In genomic region chr10:127288328-127288799, GRCm38 (mm10) we compare ENCODE assay signal across 8 mouse cellular contexts. TPM values are rescaled to one million over a fixed set of nuclear protein-coding genes. Genes with fewer than 3 reads are reported as not detected.
DNase-seq lines count a peak whose midpoint lies in the region; ATAC-seq and TF ChIP-seq lines count a peak whose summit lies in the region.

No protein-coding gene starts in this region.

- peaks cover 41% of the 10 kb centered on the region for H3K79me2 ChIP-seq in CH12.LX (replicated peaks; ENCODE audit: control insufficient read depth, extremely low read depth, insufficient read depth, poor library complexity, severe bottlenecking)

- in situ Hi-C loops in CH12.LX (cut with MboI; ENCODE audit: low pct_ligation_motif_present, low pct_unique_long_range_greater_than_20kb, low sequenced_read_pairs): no loop called here

- no peaks in the 10 kb centered on the region for H3K27me3 ChIP-seq in CH12.LX (replicated peaks)
- H3K27me3 ChIP-seq in liver, embryonic 12.5 days (replicated peaks): no peaks in the 10 kb centered on the region
- H3K27me3 ChIP-seq in neural tube, embryonic 12.5 days (replicated peaks): no peaks in the 10 kb centered on the region

- intact Hi-C loops in gastrocnemius, postnatal 14 days (cut with DNase I; ENCODE audit: low total_unique reads): no loop called here
- intact Hi-C loops in gastrocnemius, postnatal 36 days (cut with DNase I): no loop called here
- intact Hi-C loops in heart, postnatal 25 days (cut with DNase I): no loop called here

- peaks cover 16 to 36% of the 10 kb centered on the region in 2 experiments for H3K4me1 ChIP-seq in CH12.LX (ENCODE audit: control insufficient read depth in 1 of 2, insufficient read depth in 2 of 2)
- H3K4me1 ChIP-seq in liver, embryonic 12.5 days: peaks cover 64% of the 10 kb centered on the region
- peaks cover 56% of the 10 kb centered on the region for H3K4me1 ChIP-seq in neural tube, embryonic 12.5 days

- TF ChIP-seq EP300 in CH12.LX (IDR thresholded peaks at IDR 0.05; ENCODE audit: low read length): no peak

- 2% methylated on average over 16 of the region's 28 CpGs for WGBS in liver, embryonic 12.5 days (ENCODE audit: insufficient replicate concordance)
- 2% methylated on average over 25 of the region's 28 CpGs for WGBS in neural tube, embryonic 12.5 days

- TF ChIP-seq CTCF in CH12.LX (conservative IDR thresholded peaks at IDR 0.05 in 1 of 2, IDR thresholded peaks at IDR 0.05 in 1 of 2; ENCODE audit: low read depth in 2 of 2, low read length in 2 of 2): no peak

- peak; percentile 53 for DNase-seq in gastrocnemius, postnatal 14 days
- no peak for DNase-seq in gastrocnemius, postnatal 36 days
- DNase-seq in CH12.LX (ENCODE audit: extremely low read depth): peak; percentile 51
- DNase-seq in embryo, embryonic 10.5 days (ENCODE audit: low spot score): peak; percentile 67
- peak; percentile 30 for DNase-seq in heart, postnatal 25 days (ENCODE audit: low spot score)
- DNase-seq in spleen, adult 12 weeks (ENCODE audit: low spot score): no peak

- TF ChIP-seq RAD21 in CH12.LX (IDR thresholded peaks at IDR 0.05; ENCODE audit: low read depth, low read length): no peak

- H3K4me2 ChIP-seq in CH12.LX (ENCODE audit: insufficient read depth, low read depth, poor library complexity, severe bottlenecking): peak overlapping the region; percentile 75
- H3K4me2 ChIP-seq in liver, embryonic 12.5 days: peak overlapping the region; percentile 95
- H3K4me2 ChIP-seq in neural tube, embryonic 12.5 days (replicated peaks): peak overlapping the region; percentile 88

- dilution Hi-C loops in CH12.LX (cut with MboI; ENCODE audit: extremely low pct_ligation_motif_present, extremely low pct_unique_long_range_greater_than_20kb, low sequenced_read_pairs): no loop called here

- 0 out of 2 replicates have a peak, but pooled peaks have one; percentile 13 for TF ChIP-seq POLR2A in CH12.LX (IDR thresholded peaks at IDR 0.05; ENCODE audit: low read depth, low read length)

- peak overlapping the region; percentile 74 to 83 (median 75) for H3K4me3 ChIP-seq in CH12.LX (replicated peaks in 1 of 3; ENCODE audit: low read depth in 2 of 3, low read length in 2 of 3, poor library complexity in 1 of 3)
- H3K4me3 ChIP-seq in liver, embryonic 12.5 days: peak overlapping the region; percentile 80
- H3K4me3 ChIP-seq in neural tube, embryonic 12.5 days: peak overlapping the region; percentile 72

- H3K27ac ChIP-seq in CH12.LX (ENCODE audit: insufficient read depth, low read depth): peak overlapping the region; percentile 77
- peak overlapping the region; percentile 98 for H3K27ac ChIP-seq in liver, embryonic 12.5 days
- peak overlapping the region; percentile 86 for H3K27ac ChIP-seq in neural tube, embryonic 12.5 days

- peaks cover 50 to 60% of the 10 kb centered on the region in 2 experiments for H3K36me3 ChIP-seq in CH12.LX (replicated peaks in 1 of 2; ENCODE audit: control insufficient read depth in 1 of 2, insufficient read depth in 1 of 2, low read length in 1 of 2)
- peaks cover 57% of the 10 kb centered on the region for H3K36me3 ChIP-seq in liver, embryonic 12.5 days
- H3K36me3 ChIP-seq in neural tube, embryonic 12.5 days: peaks cover 41% of the 10 kb centered on the region

- ATAC-seq in liver, embryonic 12.5 days: peak; percentile 0; the same call in 1 of the 2 replicates
- peak; percentile 2 for ATAC-seq in neural tube, embryonic 12.5 days (ENCODE audit: low FRiP score, low read depth)

- peak overlapping the region; percentile 63 for H3K9ac ChIP-seq in CH12.LX (ENCODE audit: insufficient read depth, low read depth)
- peak overlapping the region; percentile 87 for H3K9ac ChIP-seq in liver, embryonic 12.5 days
- H3K9ac ChIP-seq in neural tube, embryonic 12.5 days: peak overlapping the region; percentile 86

- no peaks in the 10 kb centered on the region for H3K9me3 ChIP-seq in CH12.LX (replicated peaks; ENCODE audit: low read length)
- H3K9me3 ChIP-seq in liver, embryonic 12.5 days (replicated peaks): no peaks in the 10 kb centered on the region
- no peaks in the 10 kb centered on the region for H3K9me3 ChIP-seq in neural tube, embryonic 12.5 days

TF ChIP-seq in CH12.LX, 34 proteins besides CTCF, POLR2A, EP300 and RAD21:
- peak; percentile 24; the same call in 1 of the 2 replicates for TF ChIP-seq CHD2 (IDR thresholded peaks at IDR 0.05; ENCODE audit: low read length)
- no peak for TF ChIP-seq PAX5 (IDR thresholded peaks at IDR 0.05; ENCODE audit: low read length)
- TF ChIP-seq MAZ (IDR thresholded peaks at IDR 0.05; ENCODE audit: low read depth, low read length): 0 out of 2 replicates have a peak, but pooled peaks have one; percentile 41
- no peak for TF ChIP-seq UBTF (IDR thresholded peaks at IDR 0.05; ENCODE audit: low read depth, low read length)
- TF ChIP-seq HCFC1 (IDR thresholded peaks at IDR 0.05; ENCODE audit: low read depth, low read length): 0 out of 2 replicates have a peak, but pooled peaks have one; percentile 5
- no peak for TF ChIP-seq TCF12 (IDR thresholded peaks at IDR 0.05; ENCODE audit: low read depth, low read length)
- TF ChIP-seq GABPA (IDR thresholded peaks at IDR 0.05; ENCODE audit: insufficient replicate concordance, low read depth, low read length): no peak
TF ChIP-seq in CH12.LX: peak in this region for 3.

RNA-seq across cellular contexts. Expression of gene Mbd6, which starts 0.5 kb away (rescaled TPM):
- 10 to 100 TPM; 16.1 to 17.1 TPM for total RNA-seq in gastrocnemius, postnatal 14 days (2021)
- 10 to 100 TPM; 11.5 to 17.1 TPM for total RNA-seq in gastrocnemius, postnatal 36 days (2021)
- total RNA-seq in CH12.LX (2012; rRNA removed) (2.7 and 3.3 TPM in 2 replicates), CH12.LX (2014; rRNA removed) (0.51 and 0.74 TPM in 2 replicates)
- polyA plus RNA-seq in CH12.LX (2012; ENCODE audit: insufficient read length, low read depth): 16.5 and 17.7 TPM in 2 replicates
- 10 to 100 TPM; 20.9 to 21.4 TPM for total RNA-seq in heart, postnatal 25 days (2021)
- polyA plus RNA-seq in liver, embryonic 12.5 days (2016; fragmentation: Nextera tagmentation; extraction: Ambion mirVana): 8.5 and 9.8 TPM in 2 replicates
- 18.4 and 20.5 TPM in 2 replicates for polyA plus RNA-seq in neural tube, embryonic 12.5 days (2016; fragmentation: Nextera tagmentation; extraction: Ambion mirVana)

RNA-seq across cellular contexts. Expression of gene Dctn2, which starts 22.2 kb away (rescaled TPM):
- 100 to 1,000 TPM in 1 of 2 experiments, 10 to 100 TPM in 1; 99.8 to 103 TPM for total RNA-seq in gastrocnemius, postnatal 14 days (2021)
- total RNA-seq in gastrocnemius, postnatal 36 days (2021): 10 to 100 TPM; 86.8 to 91.8 TPM
- total RNA-seq in CH12.LX (2012; rRNA removed): 88.5 and 91.9 TPM in 2 replicates
- 66.3 and 67.3 TPM in 2 replicates for total RNA-seq in CH12.LX (2014; rRNA removed)
- 79.1 and 94.1 TPM in 2 replicates for polyA plus RNA-seq in CH12.LX (2012; ENCODE audit: insufficient read length, low read depth)
- 100 to 1,000 TPM; 136 to 142 TPM for total RNA-seq in heart, postnatal 25 days (2021)
- 95.5 and 96.1 TPM in 2 replicates for polyA plus RNA-seq in liver, embryonic 12.5 days (2016; fragmentation: Nextera tagmentation; extraction: Ambion mirVana)
- polyA plus RNA-seq in neural tube, embryonic 12.5 days (2016; fragmentation: Nextera tagmentation; extraction: Ambion mirVana): 273 and 277 TPM in 2 replicates

RNA-seq across cellular contexts. Expression of gene Mars, which starts 23.2 kb away (rescaled TPM):
- total RNA-seq in gastrocnemius, postnatal 14 days (2021): 10 to 100 TPM; 50.3 to 56.0 TPM
- total RNA-seq in gastrocnemius, postnatal 36 days (2021): 10 to 100 TPM; 54.1 to 56.1 TPM
- total RNA-seq in CH12.LX (2012; rRNA removed): 224 and 234 TPM in 2 replicates
- total RNA-seq in CH12.LX (2014; rRNA removed): 110 and 143 TPM in 2 replicates
- polyA plus RNA-seq in CH12.LX (2012; ENCODE audit: insufficient read length, low read depth): 161 and 177 TPM in 2 replicates
- 10 to 100 TPM; 37.9 to 38.9 TPM for total RNA-seq in heart, postnatal 25 days (2021)
- polyA plus RNA-seq in liver, embryonic 12.5 days (2016; fragmentation: Nextera tagmentation; extraction: Ambion mirVana): 192 and 193 TPM in 2 replicates
- polyA plus RNA-seq in neural tube, embryonic 12.5 days (2016; fragmentation: Nextera tagmentation; extraction: Ambion mirVana): 145 and 146 TPM in 2 replicates

RNA-seq across cellular contexts. Expression of gene Kif5a, which starts 25.2 kb away (rescaled TPM):
- total RNA-seq in gastrocnemius, postnatal 14 days (2021): under 1 TPM; 0.45 to 0.53 TPM
- under 1 TPM; 0.20 to 0.66 TPM for total RNA-seq in gastrocnemius, postnatal 36 days (2021)
- total RNA-seq in CH12.LX (2012; rRNA removed) (1.3 and 2.1 TPM in 2 replicates), CH12.LX (2014; rRNA removed) (not detected in 2 replicates)
- 0.14 and 0.46 TPM in 2 replicates for polyA plus RNA-seq in CH12.LX (2012; ENCODE audit: insufficient read length, low read depth)
- total RNA-seq in heart, postnatal 25 days (2021): under 1 TPM; 0.45 to 0.49 TPM
- polyA plus RNA-seq in liver, embryonic 12.5 days (2016; fragmentation: Nextera tagmentation; extraction: Ambion mirVana): 0.08 and 0.12 TPM in 2 replicates
- 72.7 and 81.6 TPM in 2 replicates for polyA plus RNA-seq in neural tube, embryonic 12.5 days (2016; fragmentation: Nextera tagmentation; extraction: Ambion mirVana)

RNA-seq across cellular contexts. Expression of gene Arhgap9, which starts 33.4 kb away (rescaled TPM):
- total RNA-seq in gastrocnemius, postnatal 14 days (2021): 1 to 10 TPM; 1.3 to 2.1 TPM
- 1 to 10 TPM in 1 of 2 experiments, under 1 TPM in 1; 0.96 to 1.3 TPM for total RNA-seq in gastrocnemius, postnatal 36 days (2021)
- total RNA-seq in CH12.LX (2012; rRNA removed) (32.5 and 33.7 TPM in 2 replicates), CH12.LX (2014; rRNA removed) (32.4 and 34.0 TPM in 2 replicates)
- 42.4 and 44.7 TPM in 2 replicates for polyA plus RNA-seq in CH12.LX (2012; ENCODE audit: insufficient read length, low read depth)
- 1 to 10 TPM; 3.0 to 3.4 TPM for total RNA-seq in heart, postnatal 25 days (2021)
- polyA plus RNA-seq in liver, embryonic 12.5 days (2016; fragmentation: Nextera tagmentation; extraction: Ambion mirVana): 15.9 and 16.9 TPM in 2 replicates
- 1.7 and 2.0 TPM in 2 replicates for polyA plus RNA-seq in neural tube, embryonic 12.5 days (2016; fragmentation: Nextera tagmentation; extraction: Ambion mirVana)

Comparison
In these comparisons a context has a peak if more than half of its experiments do, and no peak if none do; other contexts are left out.
1. DNase-seq: peak in gastrocnemius, postnatal 14 days (single experiment), CH12.LX (single experiment), embryo, embryonic 10.5 days (single experiment) and heart, postnatal 25 days (single experiment); none in gastrocnemius, postnatal 36 days (0 of 2) and spleen, adult 12 weeks (single experiment).
2. Peak in every context shown above with its lines, with median percentiles within 50 percentile points of each other: H3K27ac ChIP-seq, H3K4me2 ChIP-seq, H3K4me3 ChIP-seq and H3K9ac ChIP-seq.